9 mouse cellular contexts compared by ENCODE assay signal in genomic region chr1:63668852-63669160, GRCm38 (mm10). TPM values are rescaled to one million over a fixed set of nuclear protein-coding genes. Genes with fewer than 3 reads are reported as not detected.
A peak's percentile ranks its signal among the peaks of the same experiment; 100 is the strongest.
DNase-seq lines count a peak whose midpoint lies in the region; ATAC-seq lines count a peak whose summit lies in the region.
"Had no signal": no experiment of that assay in that cellular context is flagged by ENCODE, and none has a peak within 500 bp of the region (broad histone marks: within the 10 kb centered on the region; RNA-seq: fewer than 3 reads in every experiment).

No protein-coding gene starts in this region.

- DNase-seq in heart, adult 18-20 months, result peak; percentile 12 to 40
- DNase-seq in heart, adult 11 months, result no peak
- peak; percentile 44 for DNase-seq in thymus, postnatal 0 days (ENCODE audit: low spot score)
- DNase-seq in thymus, postnatal 25 days, result no peak
- DNase-seq in lung, postnatal 25 days (ENCODE audit: low spot score), result peak; percentile 35
- DNase-seq in gastrocnemius, postnatal 14 days, result no peak
- no peak for DNase-seq in testis, postnatal 14 days (ENCODE audit: low spot score)

- intact Hi-C loops in gastrocnemius, postnatal 14 days (cut with DNase I; ENCODE audit: low total_unique reads), result loop anchor here (5.0 to 10.0 kb wide), 2 partner anchors 286 to 778 kb away; no protein-coding TSS in a partner anchor

- peak; percentile 89 for ATAC-seq in granulocyte monocyte progenitor cell, adult 5-6 weeks (replicated peaks; ENCODE audit: poor library complexity, severe bottlenecking)

RNA-seq across cellular contexts. Expression of gene Dytn, which starts 17.9 kb away (rescaled TPM):
- total RNA-seq in heart, adult 18-20 months (2021), result not detected
- not detected in 2 replicates for polyA plus RNA-seq in thymus, postnatal 0 days (2015; fragmentation: Nextera tagmentation; extraction: Ambion mirVana)
- total RNA-seq in granulocyte monocyte progenitor cell, adult 5-6 weeks (2014; fragmentation: Nextera tagmentation), result not detected in 2 replicates
- total RNA-seq in granulocyte monocyte progenitor cell, adult 5-6 weeks (2017), result not detected in 2 replicates
- total RNA-seq in gastrocnemius, postnatal 14 days (2021), result not detected
- polyA plus RNA-seq: macrophage had no signal

RNA-seq across cellular contexts. Expression of gene Gm39653, which starts 53.0 kb away (rescaled TPM):
- total RNA-seq in heart, adult 18-20 months (2021), result not detected
- polyA plus RNA-seq in thymus, postnatal 0 days (2015; fragmentation: Nextera tagmentation; extraction: Ambion mirVana), result not detected in 2 replicates
- not detected in 2 replicates for total RNA-seq in granulocyte monocyte progenitor cell, adult 5-6 weeks (2014; fragmentation: Nextera tagmentation)
- total RNA-seq in granulocyte monocyte progenitor cell, adult 5-6 weeks (2017), result not detected in 2 replicates
- total RNA-seq in gastrocnemius, postnatal 14 days (2021), result not detected
- polyA plus RNA-seq: macrophage had no signal

Comparison
In these comparisons a context has a peak if more than half of its experiments do, and no peak if none do; other contexts are left out.
1. DNase-seq: peak in heart, adult 18-20 months (2 of 2), thymus, postnatal 0 days (single experiment) and lung, postnatal 25 days (single experiment); none in heart, adult 11 months (single experiment), thymus, postnatal 25 days (single experiment), gastrocnemius, postnatal 14 days (single experiment) and testis, postnatal 14 days (single experiment).